Mouse (Mus musculus): Measurements from ENCODE around the gene Ttll10. TPM values are rescaled to one million over a fixed set of nuclear protein-coding genes. Genes with fewer than 3 reads are reported as not detected.

Ttll10 gene
- polyA plus RNA-seq (2014; fragmentation: Illumina TruSeq; extraction: RNeasy Lipid Tissue Mini Kit (QIAGEN cat#74804); ENCODE audit: low read depth, low replicate concordance) = 25.6 TPM

GRCm38 (mm10) chr4:156059261-156059660 lies at the start of gene Ttll10:
Gene Ttll10 (minus strand): TSS chr4:156059414.

DNA sequence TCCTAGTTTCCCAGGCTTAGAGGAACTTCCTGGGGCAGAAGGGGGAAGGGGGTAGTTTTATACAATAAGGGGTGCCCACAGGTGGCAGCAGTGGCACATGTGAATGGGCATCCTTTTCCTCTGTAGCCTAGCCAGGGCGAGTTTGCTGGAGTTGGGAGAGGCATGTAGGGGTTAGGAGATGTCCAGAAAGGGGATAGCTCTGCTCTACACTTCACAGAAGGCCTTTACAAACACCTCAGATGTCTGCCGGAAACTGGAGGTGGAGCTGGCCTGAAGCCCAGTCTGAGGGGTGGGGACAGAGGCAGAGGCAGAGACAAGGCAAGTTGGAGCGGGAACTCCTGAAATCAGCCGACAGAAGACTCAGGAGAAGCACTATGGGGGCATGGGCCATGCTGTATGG lies 33.2 kb downstream of the Ttll10 start, which contains the start of gene Tnfrsf18:
Tnfrsf18 (plus strand) TSS at position 152 of the 400 bp plus-strand sequence.

GRCm38 (mm10) chr4:156013637-156014036 lies 45.6 kb downstream of the Ttll10 start, which contains the start of gene Tnfrsf4:
Gene Tnfrsf4 (plus strand): TSS chr4:156013843.

DNA sequence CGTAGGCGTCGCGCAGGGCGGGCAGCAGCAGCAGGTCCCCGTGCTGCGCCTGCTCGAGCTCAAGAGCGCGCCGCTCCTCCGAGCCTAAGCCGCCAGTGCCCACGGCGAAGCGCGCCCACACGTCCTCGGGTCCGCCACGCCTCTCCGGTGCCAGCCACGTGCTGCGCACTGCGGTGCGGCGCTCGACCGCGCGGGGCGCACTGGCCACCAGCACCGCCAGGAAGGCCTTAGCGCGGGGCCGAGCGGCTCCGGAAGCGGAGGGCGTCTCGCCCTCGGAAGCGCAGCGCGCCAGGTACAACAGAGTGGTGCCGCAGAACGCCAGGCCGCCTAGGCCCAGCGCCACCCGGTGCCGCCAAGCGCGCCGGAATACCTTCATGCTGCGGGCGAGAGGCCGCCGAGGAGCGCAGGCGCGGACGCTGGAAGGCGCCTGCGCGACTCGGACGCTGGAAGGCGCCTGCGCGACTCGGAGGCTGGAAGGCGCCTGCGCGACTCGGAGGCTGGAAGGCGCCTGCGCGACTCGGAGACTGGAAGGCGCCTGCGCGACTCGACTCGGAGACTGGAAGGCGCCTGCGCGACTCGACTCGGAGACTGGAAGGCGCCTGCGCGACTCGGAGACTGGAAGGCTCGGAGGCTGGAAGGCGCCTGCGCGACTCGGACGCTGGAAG lies 66.8 kb downstream of the Ttll10 start, which contains the start of the genes B3galt6 and Sdf4:
B3galt6 (minus strand) TSS at position 409 of the 665 bp plus-strand sequence.
Sdf4 (plus strand) TSS at position 632 of the 665 bp plus-strand sequence.

Other genes starting within 250 kb of the Ttll10 start
- 32.1 TPM for gene Ccnl2, start 246.9 kb downstream of the Ttll10 start, polyA plus RNA-seq (2014; fragmentation: Illumina TruSeq; extraction: RNeasy Lipid Tissue Mini Kit (QIAGEN cat#74804); ENCODE audit: low read depth, low replicate concordance)
- 6.5 TPM for gene Aurkaip1, start 228.1 kb downstream of the Ttll10 start, polyA plus RNA-seq (2014; fragmentation: Illumina TruSeq; extraction: RNeasy Lipid Tissue Mini Kit (QIAGEN cat#74804); ENCODE audit: low read depth, low replicate concordance)
- 91.8 TPM for gene Mxra8, start 219.7 kb downstream of the Ttll10 start, polyA plus RNA-seq (2014; fragmentation: Illumina TruSeq; extraction: RNeasy Lipid Tissue Mini Kit (QIAGEN cat#74804); ENCODE audit: low read depth, low replicate concordance)
- gene Dvl1, start 212.0 kb downstream of the Ttll10 start, polyA plus RNA-seq (2014; fragmentation: Illumina TruSeq; extraction: RNeasy Lipid Tissue Mini Kit (QIAGEN cat#74804); ENCODE audit: low read depth, low replicate concordance) = 6.2 TPM
- gene Tas1r3, start 196.1 kb downstream of the Ttll10 start, polyA plus RNA-seq (2014; fragmentation: Illumina TruSeq; extraction: RNeasy Lipid Tissue Mini Kit (QIAGEN cat#74804); ENCODE audit: low read depth, low replicate concordance) = 0.18 TPM
- 60.8 TPM for gene Cptp, start 190.0 kb downstream of the Ttll10 start, polyA plus RNA-seq (2014; fragmentation: Illumina TruSeq; extraction: RNeasy Lipid Tissue Mini Kit (QIAGEN cat#74804); ENCODE audit: low read depth, low replicate concordance)
- gene Ints11, start 189.9 kb downstream of the Ttll10 start, polyA plus RNA-seq (2014; fragmentation: Illumina TruSeq; extraction: RNeasy Lipid Tissue Mini Kit (QIAGEN cat#74804); ENCODE audit: low read depth, low replicate concordance) = 2.4 TPM
- gene Pusl1, start 167.6 kb downstream of the Ttll10 start, polyA plus RNA-seq (2014; fragmentation: Illumina TruSeq; extraction: RNeasy Lipid Tissue Mini Kit (QIAGEN cat#74804); ENCODE audit: low read depth, low replicate concordance) = 0.56 TPM
- 1.0 TPM for gene Acap3, start 167.6 kb downstream of the Ttll10 start, polyA plus RNA-seq (2014; fragmentation: Illumina TruSeq; extraction: RNeasy Lipid Tissue Mini Kit (QIAGEN cat#74804); ENCODE audit: low read depth, low replicate concordance)
- 156 TPM for gene Ube2j2, start 115.6 kb downstream of the Ttll10 start, polyA plus RNA-seq (2014; fragmentation: Illumina TruSeq; extraction: RNeasy Lipid Tissue Mini Kit (QIAGEN cat#74804); ENCODE audit: low read depth, low replicate concordance)
- gene C1qtnf12, start 97.1 kb downstream of the Ttll10 start, polyA plus RNA-seq (2014; fragmentation: Illumina TruSeq; extraction: RNeasy Lipid Tissue Mini Kit (QIAGEN cat#74804); ENCODE audit: low read depth, low replicate concordance) = 8.9 TPM
- gene B3galt6, start 66.8 kb downstream of the Ttll10 start, polyA plus RNA-seq (2014; fragmentation: Illumina TruSeq; extraction: RNeasy Lipid Tissue Mini Kit (QIAGEN cat#74804); ENCODE audit: low read depth, low replicate concordance) = 1.7 TPM
- 97.4 TPM for gene Sdf4, start 66.5 kb downstream of the Ttll10 start, polyA plus RNA-seq (2014; fragmentation: Illumina TruSeq; extraction: RNeasy Lipid Tissue Mini Kit (QIAGEN cat#74804); ENCODE audit: low read depth, low replicate concordance)
- not detected for gene Tnfrsf4, start 45.6 kb downstream of the Ttll10 start, polyA plus RNA-seq (2014; fragmentation: Illumina TruSeq; extraction: RNeasy Lipid Tissue Mini Kit (QIAGEN cat#74804); ENCODE audit: low read depth, low replicate concordance)
- gene Tnfrsf18, start 33.2 kb downstream of the Ttll10 start, polyA plus RNA-seq (2014; fragmentation: Illumina TruSeq; extraction: RNeasy Lipid Tissue Mini Kit (QIAGEN cat#74804); ENCODE audit: low read depth, low replicate concordance) = not detected
- gene 9430015G10Rik, start 50.6 kb upstream of the Ttll10 start, polyA plus RNA-seq (2014; fragmentation: Illumina TruSeq; extraction: RNeasy Lipid Tissue Mini Kit (QIAGEN cat#74804); ENCODE audit: low read depth, low replicate concordance) = 17.1 TPM
- not detected for gene Rnf223, start 71.1 kb upstream of the Ttll10 start, polyA plus RNA-seq (2014; fragmentation: Illumina TruSeq; extraction: RNeasy Lipid Tissue Mini Kit (QIAGEN cat#74804); ENCODE audit: low read depth, low replicate concordance)
- gene Agrn, start 138.1 kb upstream of the Ttll10 start, polyA plus RNA-seq (2014; fragmentation: Illumina TruSeq; extraction: RNeasy Lipid Tissue Mini Kit (QIAGEN cat#74804); ENCODE audit: low read depth, low replicate concordance) = 1.8 TPM
- gene Isg15, start 141.4 kb upstream of the Ttll10 start, polyA plus RNA-seq (2014; fragmentation: Illumina TruSeq; extraction: RNeasy Lipid Tissue Mini Kit (QIAGEN cat#74804); ENCODE audit: low read depth, low replicate concordance) = not detected
- 0.14 TPM for gene AW011738, start 143.9 kb upstream of the Ttll10 start, polyA plus RNA-seq (2014; fragmentation: Illumina TruSeq; extraction: RNeasy Lipid Tissue Mini Kit (QIAGEN cat#74804); ENCODE audit: low read depth, low replicate concordance)
- not detected for gene Perm1, start 156.5 kb upstream of the Ttll10 start, polyA plus RNA-seq (2014; fragmentation: Illumina TruSeq; extraction: RNeasy Lipid Tissue Mini Kit (QIAGEN cat#74804); ENCODE audit: low read depth, low replicate concordance)
- gene Plekhn1, start 175.4 kb upstream of the Ttll10 start, polyA plus RNA-seq (2014; fragmentation: Illumina TruSeq; extraction: RNeasy Lipid Tissue Mini Kit (QIAGEN cat#74804); ENCODE audit: low read depth, low replicate concordance) = 2.6 TPM
- gene Noc2l, start 176.6 kb upstream of the Ttll10 start, polyA plus RNA-seq (2014; fragmentation: Illumina TruSeq; extraction: RNeasy Lipid Tissue Mini Kit (QIAGEN cat#74804); ENCODE audit: low read depth, low replicate concordance) = 2.2 TPM
- gene Samd11, start 196.2 kb upstream of the Ttll10 start, polyA plus RNA-seq (2014; fragmentation: Illumina TruSeq; extraction: RNeasy Lipid Tissue Mini Kit (QIAGEN cat#74804); ENCODE audit: low read depth, low replicate concordance) = 0.17 TPM

Data from testis, adult 10 weeks (tissue).